Mouse (Mus musculus): ENCODE data around the gene Ms4a13. TPM values are rescaled to one million over a fixed set of nuclear protein-coding genes. Genes with fewer than 3 reads are reported as not detected.

The Ms4a13 gene
- polyA plus RNA-seq, 1 experiment from 2014 or later: not detected

Other genes starting within 250 kb of the Ms4a13 start
- gene Ccdc86, start 247.5 kb downstream of the Ms4a13 start, polyA plus RNA-seq (2014; fragmentation: Nextera tagmentation; extraction: Ambion mirVana): 10.7 and 12.5 TPM in 2 replicates
- not detected in 2 replicates for gene Ms4a10, start 222.1 kb downstream of the Ms4a13 start, polyA plus RNA-seq (2014; fragmentation: Nextera tagmentation; extraction: Ambion mirVana)
- not detected in 2 replicates for gene Ms4a15, start 203.5 kb downstream of the Ms4a13 start, polyA plus RNA-seq (2014; fragmentation: Nextera tagmentation; extraction: Ambion mirVana)
- gene Ms4a18, start 178.7 kb downstream of the Ms4a13 start, polyA plus RNA-seq (2014; fragmentation: Nextera tagmentation; extraction: Ambion mirVana): not detected in 2 replicates
- gene Ms4a8a, start 115.6 kb downstream of the Ms4a13 start, polyA plus RNA-seq (2014; fragmentation: Nextera tagmentation; extraction: Ambion mirVana): not detected in 2 replicates
- not detected in 2 replicates for gene 1700017D01Rik, start 65.9 kb downstream of the Ms4a13 start, polyA plus RNA-seq (2014; fragmentation: Nextera tagmentation; extraction: Ambion mirVana)
- gene 1700025F22Rik, start 31.4 kb downstream of the Ms4a13 start, polyA plus RNA-seq (2014; fragmentation: Nextera tagmentation; extraction: Ambion mirVana): not detected in 2 replicates
- not detected in 2 replicates for gene Ms4a12, start 35.7 kb upstream of the Ms4a13 start, polyA plus RNA-seq (2014; fragmentation: Nextera tagmentation; extraction: Ambion mirVana)
- gene Ms4a1, start 69.5 kb upstream of the Ms4a13 start, polyA plus RNA-seq (2014; fragmentation: Nextera tagmentation; extraction: Ambion mirVana): not detected in 2 replicates
- gene Ms4a5, start 87.1 kb upstream of the Ms4a13 start, polyA plus RNA-seq (2014; fragmentation: Nextera tagmentation; extraction: Ambion mirVana): not detected in 2 replicates
- not detected in 2 replicates for gene Ms4a14, start 117.7 kb upstream of the Ms4a13 start, polyA plus RNA-seq (2014; fragmentation: Nextera tagmentation; extraction: Ambion mirVana)
- 2.6 TPM in 1 of 2 replicates, not detected in the other for gene Ms4a7, start 139.4 kb upstream of the Ms4a13 start, polyA plus RNA-seq (2014; fragmentation: Nextera tagmentation; extraction: Ambion mirVana)
- 1.6 TPM in 1 of 2 replicates, not detected in the other for gene Ms4a4a, start 178.8 kb upstream of the Ms4a13 start, polyA plus RNA-seq (2014; fragmentation: Nextera tagmentation; extraction: Ambion mirVana)
- 2.7 TPM in 1 of 2 replicates, not detected in the other for gene Ms4a4c, start 208.0 kb upstream of the Ms4a13 start, polyA plus RNA-seq (2014; fragmentation: Nextera tagmentation; extraction: Ambion mirVana)
- gene Ms4a4b, start 246.8 kb upstream of the Ms4a13 start, polyA plus RNA-seq (2014; fragmentation: Nextera tagmentation; extraction: Ambion mirVana): not detected in 2 replicates

Measured in midbrain, embryonic 14.5 days (tissue).